Mouse (Mus musculus): ENCODE measurements around the gene Anapc2.

Anapc2 gene

DNA sequence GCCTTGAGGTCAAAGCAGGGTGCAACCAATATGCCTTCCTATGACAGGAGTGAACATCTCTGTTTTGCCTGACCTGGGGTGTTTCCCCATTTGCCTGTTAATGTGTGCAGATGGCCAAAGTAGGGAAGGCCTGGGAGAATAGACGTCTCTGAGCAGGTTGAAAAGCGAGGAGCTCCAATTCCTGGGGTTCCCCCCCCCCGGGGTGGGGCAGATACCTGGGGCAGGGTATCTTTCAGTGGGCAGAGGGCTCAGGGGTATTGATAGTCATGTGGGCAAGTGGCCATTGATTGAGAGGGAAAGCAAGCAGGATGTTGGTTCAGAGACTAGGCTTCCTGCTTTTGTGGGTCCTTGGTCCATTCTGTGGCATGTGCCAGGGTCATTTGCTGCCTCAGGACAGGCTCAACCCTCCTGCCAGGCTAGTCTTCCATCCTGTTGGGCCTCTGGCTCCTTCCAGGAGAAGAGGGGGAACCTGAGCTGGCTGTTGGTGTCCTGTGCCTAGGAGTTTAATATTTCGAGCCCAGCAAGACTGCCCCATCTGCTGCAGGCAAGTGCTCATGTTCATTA is 4.5 kb upstream of the Anapc2 start:
- no peak for DNase-seq (ENCODE audit: low spot score)

GRCm38 (mm10) chr2:25272515-25272914 is 237 bp downstream of the Anapc2 start:
- no peak for DNase-seq (ENCODE audit: low spot score)

DNA sequence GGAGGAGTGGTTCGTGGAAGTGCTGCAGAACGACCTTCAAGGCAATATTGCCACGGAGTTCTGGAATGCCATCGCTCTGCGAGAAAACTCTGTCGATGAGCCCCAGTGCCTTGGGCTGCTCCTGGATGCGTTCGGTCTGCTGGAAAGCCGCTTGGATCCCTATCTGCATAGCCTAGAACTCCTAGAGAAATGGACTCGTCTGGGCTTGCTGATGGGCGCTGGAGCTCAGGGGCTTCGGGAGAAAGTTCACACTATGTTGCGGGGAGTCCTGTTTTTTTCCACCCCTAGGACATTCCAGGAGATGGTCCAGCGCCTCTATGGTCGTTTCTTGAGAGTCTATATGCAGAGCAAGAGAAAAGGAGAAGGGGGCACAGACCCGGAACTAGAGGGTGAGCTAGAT is 732 bp downstream of the Anapc2 start:
- DNase-seq (ENCODE audit: low spot score) = no peak

GRCm38 (mm10) chr2:25278928-25279882 is 6.9 kb downstream of the Anapc2 start:
- DNase-seq (ENCODE audit: low spot score) = peak; percentile 71

DNA sequence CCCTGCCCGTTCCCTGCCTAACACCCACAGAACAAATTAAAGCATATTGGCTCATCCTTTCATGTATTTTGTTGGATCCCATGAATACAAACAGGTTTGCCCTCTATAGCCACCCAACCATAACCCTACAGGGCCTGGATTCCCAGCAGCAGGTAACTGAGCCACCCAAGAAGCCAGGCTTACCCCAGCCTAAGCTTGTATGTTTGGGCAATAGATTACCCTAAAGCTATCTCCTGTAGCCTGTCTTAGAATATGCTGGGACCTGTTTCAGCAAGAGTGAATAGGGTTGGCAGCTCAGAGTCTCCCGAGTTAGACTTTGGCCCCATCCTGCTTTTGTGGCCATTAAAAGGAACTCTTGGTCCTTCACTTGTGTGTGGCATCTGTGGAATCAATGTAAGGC is 13.3 kb downstream of the Anapc2 start:
- DNase-seq (ENCODE audit: low spot score) = no peak

DNA sequence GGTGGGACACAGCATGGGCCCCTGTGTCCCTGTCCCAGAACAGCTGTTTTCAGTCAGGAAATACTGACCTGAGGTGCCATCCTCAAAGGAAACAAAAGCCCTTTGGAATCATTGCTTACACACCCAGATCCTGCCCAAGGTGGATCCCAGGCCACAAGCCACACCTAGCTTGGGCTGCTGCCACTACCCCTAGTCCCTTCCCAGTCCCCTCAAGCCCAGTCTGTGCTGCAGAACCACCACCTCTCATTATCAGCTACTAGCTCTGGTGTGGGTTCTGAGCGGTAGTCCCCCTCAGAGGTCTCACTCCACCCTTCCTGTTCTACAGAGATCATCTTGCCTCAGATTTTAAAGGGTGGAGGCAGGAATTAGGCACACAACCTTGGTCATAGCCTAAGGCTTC is 14.0 kb downstream of the Anapc2 start:
- no peak for DNase-seq (ENCODE audit: low spot score)

DNA sequence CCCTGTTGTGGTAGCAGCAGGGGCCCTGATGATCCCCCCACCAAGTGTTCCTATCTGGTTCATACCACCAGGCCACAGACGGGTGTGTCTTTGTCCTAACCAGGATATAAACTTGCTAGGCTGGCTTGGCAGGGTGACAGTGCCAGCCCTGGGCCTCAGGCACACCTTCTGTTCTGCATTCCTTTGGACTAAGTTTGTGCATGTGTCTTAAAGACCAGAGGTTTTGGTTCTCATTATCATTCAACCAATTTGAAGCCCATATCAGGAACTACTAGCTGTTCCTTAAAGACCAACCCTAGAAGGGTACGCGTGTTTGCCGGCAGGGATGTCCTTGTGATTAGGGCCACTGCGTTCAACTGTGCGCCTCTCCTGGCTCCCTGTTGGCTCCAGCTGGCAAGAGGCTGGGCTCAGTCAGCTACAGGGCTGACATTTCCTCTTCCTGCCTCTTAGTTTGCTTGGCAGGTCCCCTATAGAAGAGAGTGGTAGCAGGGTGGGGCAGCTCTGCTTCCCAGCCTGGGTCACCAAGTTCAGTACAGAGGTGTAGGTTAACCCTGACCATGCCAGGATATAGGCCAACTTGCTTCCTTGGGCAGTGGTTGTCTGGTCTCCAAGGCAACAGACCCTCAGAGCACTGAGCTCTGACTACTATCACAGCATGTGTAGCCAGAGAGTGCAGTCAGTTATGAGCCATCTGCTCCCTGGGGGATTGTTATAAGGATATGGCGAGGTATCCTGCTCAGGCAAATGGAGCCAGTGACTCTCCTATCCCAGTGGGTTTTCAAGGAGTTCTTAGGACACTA is 14.8 kb downstream of the Anapc2 start:
- no peak for DNase-seq (ENCODE audit: low spot score)

DNA sequence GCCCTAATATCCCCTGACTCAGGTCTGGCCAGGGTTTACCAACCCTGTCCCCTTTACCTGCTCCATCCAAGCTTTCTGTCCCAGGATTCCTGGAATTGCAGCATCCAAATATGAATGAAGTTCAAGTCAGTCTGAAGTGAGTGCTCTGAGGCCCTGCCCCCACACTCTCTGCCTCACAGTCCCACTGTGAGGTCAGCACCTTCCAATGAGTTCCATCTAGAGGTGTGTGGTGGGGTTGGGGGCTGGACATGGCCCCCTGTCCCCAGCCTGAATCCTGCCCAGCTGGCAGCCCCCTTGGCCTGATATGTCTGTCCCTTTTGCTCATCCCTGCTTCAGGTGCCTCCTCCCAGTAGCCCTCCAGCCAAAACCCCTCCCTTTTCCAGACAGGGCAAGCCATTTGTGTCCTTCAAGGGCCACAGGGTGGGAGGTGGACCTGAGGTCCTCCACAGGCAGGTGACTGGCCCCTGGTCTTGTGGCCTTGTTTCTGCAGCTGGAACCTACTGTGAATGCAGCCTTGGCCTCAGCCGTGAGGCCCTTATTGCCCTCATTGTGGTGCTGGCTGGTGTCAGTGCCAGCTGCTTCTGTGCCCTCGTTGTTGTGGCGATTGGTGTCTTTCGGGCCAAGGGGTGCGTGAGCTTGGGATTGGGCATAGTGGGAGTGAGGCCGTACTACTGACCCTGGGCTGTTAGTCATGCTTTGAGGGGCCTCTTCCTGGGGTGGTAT is 15.8 kb downstream of the Anapc2 start, which contains the start of gene Tmem210:
TSS of gene Tmem210 (plus strand) at position 219 of the 723 bp plus-strand sequence.
- no peak for DNase-seq (ENCODE audit: low spot score)

DNA sequence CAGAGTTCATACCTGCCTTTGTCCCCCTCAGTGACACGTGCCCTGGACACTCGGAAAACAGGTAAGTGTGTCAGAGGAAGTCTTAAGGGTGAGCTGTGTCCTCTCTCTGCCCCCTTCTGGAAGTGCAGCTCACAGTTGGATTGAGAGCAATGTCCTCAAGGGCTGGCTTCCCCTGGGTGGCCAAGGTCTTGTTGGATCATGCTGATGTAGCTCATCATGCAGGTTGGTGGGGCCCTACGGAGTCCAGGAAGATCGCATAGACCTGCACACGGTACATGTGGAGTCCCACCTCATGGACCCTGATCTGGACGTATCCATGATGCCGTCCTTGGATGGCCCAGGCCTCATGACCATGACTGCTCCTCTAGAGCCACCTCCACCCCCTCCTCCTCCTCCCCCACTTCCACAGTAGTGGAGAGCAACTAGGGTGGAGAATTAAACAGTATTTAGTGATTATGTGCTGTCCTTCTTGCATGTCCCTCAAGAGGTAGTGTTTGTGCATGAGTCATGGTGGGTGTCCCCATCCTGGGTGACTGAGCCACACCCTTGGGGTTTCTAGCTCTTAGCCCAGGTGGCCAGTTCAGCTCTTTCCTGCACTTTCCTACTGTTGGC is 16.6 kb downstream of the Anapc2 start:
- DNase-seq (ENCODE audit: low spot score) = no peak

DNA sequence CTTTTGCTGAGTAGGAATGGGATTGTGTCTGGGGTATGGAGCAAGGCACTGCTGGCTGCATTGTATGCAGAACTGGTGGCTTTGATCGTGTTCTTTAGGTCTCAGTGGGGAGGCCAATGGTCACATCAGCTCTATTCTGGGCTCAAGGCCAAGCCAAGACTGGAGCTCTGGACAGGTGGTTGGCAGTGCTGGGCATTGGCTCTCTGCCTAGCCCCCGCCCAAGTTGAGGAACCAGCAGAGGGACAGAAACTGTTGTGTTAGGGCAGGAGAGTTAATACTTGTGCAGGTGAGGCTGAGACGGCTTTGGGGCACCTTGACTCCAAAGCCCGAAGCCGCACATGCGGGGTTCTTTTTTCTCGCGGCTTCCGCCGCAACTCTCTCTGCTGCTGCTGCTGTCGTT is 17.4 kb downstream of the Anapc2 start, which contains the start of gene Lrrc26:
TSS of gene Lrrc26 (plus strand) at position 265 of the 400 bp plus-strand sequence.
- no peak for DNase-seq (ENCODE audit: low spot score)

GRCm38 (mm10) chr2:25290101-25290815 is 18.0 kb downstream of the Anapc2 start:
- no peak for DNase-seq (ENCODE audit: low spot score)

- no peak for DNase-seq (ENCODE audit: low spot score)
These were observed 18.5 kb downstream of the Anapc2 start for GRCm38 (mm10) chr2:25290816-25291130.

DNA sequence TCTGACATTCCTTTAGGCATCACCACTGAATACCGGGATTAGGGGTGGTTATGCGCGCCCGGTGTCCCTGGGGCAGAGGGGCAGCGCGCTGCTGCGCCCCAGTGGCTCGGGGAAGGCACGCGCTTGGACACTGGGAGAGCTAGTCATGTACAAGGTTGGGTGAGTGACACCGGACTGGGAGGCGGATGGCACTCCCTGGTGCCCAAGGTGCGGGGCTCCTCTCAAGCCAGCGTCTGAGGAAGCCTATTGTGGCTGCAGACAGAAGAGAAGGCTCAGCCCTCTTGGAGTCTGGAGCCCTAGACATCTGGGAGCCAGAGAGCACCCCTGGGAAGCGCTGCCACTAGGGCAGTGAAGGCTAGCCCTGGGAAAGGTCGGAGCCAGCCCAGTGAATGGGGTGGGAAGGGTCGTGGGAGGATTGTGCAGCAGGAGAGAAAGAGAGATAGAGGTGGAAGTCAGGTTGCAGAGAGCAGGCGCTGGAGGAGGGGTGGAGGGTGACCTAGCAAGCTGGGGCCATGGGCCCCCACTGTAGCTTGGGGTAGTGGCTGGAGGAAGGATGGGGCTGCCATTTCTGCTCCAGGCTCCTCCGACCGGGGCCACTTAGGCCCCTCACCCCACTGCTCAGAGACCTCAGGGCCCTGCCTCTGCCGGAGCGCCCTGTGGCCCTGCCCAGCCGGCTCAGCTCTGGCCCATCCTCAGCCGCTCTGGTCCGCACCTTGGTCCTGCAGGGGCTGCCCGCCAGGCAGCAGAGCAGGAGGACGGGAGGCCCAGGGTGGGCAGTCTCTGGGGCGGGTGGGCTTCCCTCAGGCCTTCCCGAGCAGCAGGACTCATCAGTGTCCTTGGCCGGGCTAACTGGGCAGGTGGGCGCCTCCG is 19.1 kb downstream of the Anapc2 start:
- no peak for DNase-seq (ENCODE audit: low spot score)

DNA sequence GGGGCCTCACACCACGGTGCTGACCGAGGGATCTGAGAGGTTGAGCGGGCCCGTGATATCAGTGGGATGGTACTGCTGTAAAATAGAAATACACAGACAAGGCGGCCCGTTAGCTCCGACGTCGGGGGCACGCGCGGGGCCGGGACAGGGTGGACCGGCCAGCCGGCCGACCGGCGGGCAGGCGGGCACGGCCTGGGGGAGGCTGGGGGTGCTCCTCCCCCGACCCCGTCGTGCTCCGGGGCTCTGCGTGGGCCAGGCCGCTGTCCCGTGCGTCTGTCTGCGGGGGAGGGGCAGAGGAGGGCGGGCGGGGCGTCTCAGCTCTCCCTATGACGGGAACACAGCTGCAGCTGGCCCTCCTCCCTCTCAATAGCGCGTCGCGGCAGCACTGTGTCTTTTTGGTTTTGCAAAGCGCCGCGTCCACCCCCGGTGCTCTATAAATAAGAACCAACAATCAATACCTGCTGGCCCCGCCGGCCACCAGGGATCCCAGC is 19.8 kb downstream of the Anapc2 start:
- no peak for DNase-seq (ENCODE audit: low spot score)

- DNase-seq (ENCODE audit: low spot score) = peak; percentile 61
These were observed 20.6 kb downstream of the Anapc2 start for GRCm38 (mm10) chr2:25292856-25293255.

GRCm38 (mm10) chr2:25293706-25294105 is 21.4 kb downstream of the Anapc2 start:
- DNase-seq (ENCODE audit: low spot score) = no peak

- no peak for DNase-seq (ENCODE audit: low spot score)
These were observed 24.8 kb downstream of the Anapc2 start for GRCm38 (mm10) chr2:25297093-25297492.

- DNase-seq (ENCODE audit: low spot score) = no peak
These were observed 25.8 kb downstream of the Anapc2 start for GRCm38 (mm10) chr2:25298046-25298445.

DNA sequence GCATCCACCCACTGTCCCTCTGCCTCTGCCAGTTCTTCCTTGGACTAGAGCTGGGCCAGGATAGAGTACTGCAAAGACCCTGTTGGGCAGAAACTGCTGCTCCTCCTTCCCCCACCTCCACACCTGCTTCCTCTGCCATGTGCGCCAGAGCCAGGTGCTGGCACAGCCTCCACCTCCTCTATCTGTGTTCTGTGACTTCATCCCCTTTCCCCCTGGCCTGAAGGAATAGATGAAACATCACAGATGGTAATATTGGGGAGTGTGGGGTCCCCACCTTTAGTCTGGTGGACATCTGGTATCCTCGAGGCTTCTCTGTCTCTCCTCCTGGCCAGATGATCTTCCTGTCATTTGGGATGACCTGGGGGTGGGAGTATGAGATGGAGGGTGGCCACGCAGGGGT is 31.2 kb downstream of the Anapc2 start:
- DNase-seq (ENCODE audit: low spot score) = no peak
